25 mouse cellular contexts compared by ENCODE assay signal in the genomic region with DNA sequence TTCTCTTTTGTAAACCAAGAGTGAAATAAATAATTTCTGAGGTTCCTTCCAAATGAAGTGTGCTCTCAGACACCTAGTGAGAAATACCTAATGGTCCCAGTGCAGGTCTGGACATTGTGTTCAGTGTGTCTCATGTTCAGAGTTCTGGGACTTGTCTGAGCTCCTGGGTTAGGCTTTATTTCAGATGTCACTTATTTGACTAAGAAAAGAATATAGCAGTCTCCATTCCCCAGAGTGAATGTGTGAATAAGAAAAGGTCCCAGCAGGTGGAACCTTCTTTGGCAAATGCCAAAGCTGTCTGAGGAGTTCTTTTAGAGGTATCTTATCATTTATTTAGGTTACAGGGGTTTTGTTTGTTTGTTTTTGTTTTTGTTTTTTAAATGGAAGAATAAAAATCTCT.
DNase-seq lines count a peak whose midpoint lies in the region; ATAC-seq lines count a peak whose summit lies in the region.
"Had no signal": no experiment of that assay in that cellular context is flagged by ENCODE, and none has a peak within 500 bp of the region (broad histone marks: within the 10 kb centered on the region; RNA-seq: fewer than 3 reads in every experiment).

No protein-coding gene starts in this region.

- DNase-seq in midbrain, embryonic 10.5 days (ENCODE audit: low spot score), result no peak
- DNase-seq in midbrain, embryonic 14.5 days, result no peak
- peak; percentile 70 for DNase-seq in ES-CJ7 (ENCODE audit: low read depth, low spot score)
- peak; percentile 30 for DNase-seq in forebrain, embryonic 14.5 days (ENCODE audit: low spot score)
- no peak for DNase-seq in right cerebral cortex, postnatal 36 days (ENCODE audit: low spot score in 2 of 2)
- DNase-seq in adrenal gland, postnatal 36 days, result no peak
- no peak for DNase-seq in kidney, postnatal 10 days
- DNase-seq: adrenal gland, postnatal 25 days; cerebellum, adult 11 months; cerebellum, adult 9-11 months; gastrocnemius, postnatal 10 days; kidney, adult 9 months; kidney, postnatal 25 days; thymus, adult 18-20 months; thymus, postnatal 4 days had no signal

- H3K4me3 ChIP-seq in midbrain, embryonic 10.5 days, result no peak overlapping the region
- no peak overlapping the region for H3K4me3 ChIP-seq in midbrain, embryonic 14.5 days (replicated peaks; ENCODE audit: low read depth, low read length)
- no peak overlapping the region for H3K4me3 ChIP-seq in embryonic facial prominence, embryonic 13.5 days
- H3K4me3 ChIP-seq in forebrain, embryonic 14.5 days (ENCODE audit: low read depth, low read length), result no peak overlapping the region
- H3K4me3 ChIP-seq: limb, embryonic 13.5 days; lung, embryonic 15.5 days; neural tube, embryonic 15.5 days had no signal

- H3K36me3 ChIP-seq in midbrain, embryonic 10.5 days, result no peaks in the 10 kb centered on the region
- no peaks in the 10 kb centered on the region for H3K36me3 ChIP-seq in midbrain, embryonic 14.5 days (ENCODE audit: control insufficient read depth, insufficient read depth, low read length)
- H3K36me3 ChIP-seq in embryonic facial prominence, embryonic 13.5 days, result no peaks in the 10 kb centered on the region
- H3K36me3 ChIP-seq in forebrain, embryonic 14.5 days (ENCODE audit: control insufficient read depth, insufficient read depth, low read length), result no peaks in the 10 kb centered on the region
- H3K36me3 ChIP-seq: embryonic facial prominence, embryonic 15.5 days; limb, embryonic 13.5 days; lung, embryonic 15.5 days; neural tube, embryonic 15.5 days had no signal

- H3K9ac ChIP-seq in midbrain, embryonic 14.5 days (replicated peaks; ENCODE audit: low read length), result no peak overlapping the region
- no peak overlapping the region for H3K9ac ChIP-seq in embryonic facial prominence, embryonic 13.5 days
- H3K9ac ChIP-seq in forebrain, embryonic 14.5 days (ENCODE audit: low read length), result no peak overlapping the region
- H3K9ac ChIP-seq: embryonic facial prominence, embryonic 15.5 days; limb, embryonic 13.5 days; liver, embryonic 14.5 days; lung, embryonic 15.5 days; neural tube, embryonic 15.5 days had no signal

- no peak overlapping the region for H3K4me2 ChIP-seq in midbrain, embryonic 14.5 days (ENCODE audit: low read length)
- H3K4me2 ChIP-seq in embryonic facial prominence, embryonic 13.5 days, result 0 out of 2 replicates have a peak overlapping the region, but pooled peaks have one; percentile 52
- no peak overlapping the region for H3K4me2 ChIP-seq in forebrain, embryonic 14.5 days (ENCODE audit: low read length)
- H3K4me2 ChIP-seq: heart, embryonic 11.5 days; lung, embryonic 15.5 days had no signal

- H3K9me3 ChIP-seq in midbrain, embryonic 10.5 days (replicated peaks), result no peaks in the 10 kb centered on the region
- H3K9me3 ChIP-seq in midbrain, embryonic 14.5 days (ENCODE audit: control insufficient read depth, low read length), result no peaks in the 10 kb centered on the region
- H3K9me3 ChIP-seq in embryonic facial prominence, embryonic 13.5 days, result no peaks in the 10 kb centered on the region
- no peaks in the 10 kb centered on the region for H3K9me3 ChIP-seq in forebrain, embryonic 14.5 days (replicated peaks; ENCODE audit: control insufficient read depth, low read length)
- H3K9me3 ChIP-seq: embryonic facial prominence, embryonic 15.5 days; limb, embryonic 13.5 days; lung, embryonic 15.5 days; neural tube, embryonic 15.5 days had no signal

- H3K27ac ChIP-seq in midbrain, embryonic 10.5 days (replicated peaks), result peak overlapping the region; percentile 86
- no peak overlapping the region for H3K27ac ChIP-seq in midbrain, embryonic 14.5 days (replicated peaks; ENCODE audit: low read depth, low read length)
- peak overlapping the region; percentile 88; the same call in 1 of the 2 replicates for H3K27ac ChIP-seq in embryonic facial prominence, embryonic 13.5 days
- H3K27ac ChIP-seq in forebrain, embryonic 14.5 days (ENCODE audit: low read depth, low read length), result peak overlapping the region; percentile 55
- H3K27ac ChIP-seq: limb, embryonic 13.5 days; liver, embryonic 14.5 days; lung, embryonic 15.5 days; macrophage; neural tube, embryonic 15.5 days had no signal

- ATAC-seq in midbrain, embryonic 14.5 days (ENCODE audit: low FRiP score, low TSS enrichment), result no peak
- no peak for ATAC-seq in embryonic facial prominence, embryonic 13.5 days (ENCODE audit: insufficient number of reproducible peaks, insufficient read depth, low FRiP score, low TSS enrichment, low read depth)
- ATAC-seq in forebrain, embryonic 14.5 days, result no peak
- ATAC-seq: hindbrain, embryonic 16.5 days; intestine, embryonic 16.5 days had no signal

- H3K4me1 ChIP-seq in midbrain, embryonic 10.5 days, result peaks cover 65% of the 10 kb centered on the region
- H3K4me1 ChIP-seq in midbrain, embryonic 14.5 days (ENCODE audit: control insufficient read depth, insufficient read depth, low read length), result peaks cover 29% of the 10 kb centered on the region
- H3K4me1 ChIP-seq in embryonic facial prominence, embryonic 13.5 days, result peaks cover 46% of the 10 kb centered on the region
- peaks cover 33% of the 10 kb centered on the region for H3K4me1 ChIP-seq in forebrain, embryonic 14.5 days (ENCODE audit: control insufficient read depth, insufficient read depth, low read length)

- no peaks in the 10 kb centered on the region for H3K27me3 ChIP-seq in midbrain, embryonic 10.5 days (ENCODE audit: low read depth, poor library complexity, severe bottlenecking)
- no peaks in the 10 kb centered on the region for H3K27me3 ChIP-seq in midbrain, embryonic 14.5 days (ENCODE audit: control insufficient read depth, insufficient read depth, low read length)
- H3K27me3 ChIP-seq in embryonic facial prominence, embryonic 13.5 days, result no peaks in the 10 kb centered on the region
- H3K27me3 ChIP-seq in forebrain, embryonic 14.5 days (replicated peaks; ENCODE audit: control insufficient read depth, insufficient read depth, low read length), result no peaks in the 10 kb centered on the region
- H3K27me3 ChIP-seq: embryonic facial prominence, embryonic 15.5 days; limb, embryonic 13.5 days; lung, embryonic 15.5 days; neural tube, embryonic 15.5 days had no signal

Comparison
In these comparisons a context has a peak if more than half of its experiments do, and no peak if none do; other contexts are left out.
1. DNase-seq: peak in ES-CJ7 (single experiment) and forebrain, embryonic 14.5 days (single experiment); none in midbrain, embryonic 10.5 days (single experiment), midbrain, embryonic 14.5 days (single experiment), right cerebral cortex, postnatal 36 days (0 of 2), adrenal gland, postnatal 36 days (0 of 2) and kidney, postnatal 10 days (single experiment).